Mouse (Mus musculus) heart, embryonic 14.5 days (tissue): ENCODE measurements around the gene Cpne5. TPM values are rescaled to one million over a fixed set of nuclear protein-coding genes. Genes with fewer than 3 reads are reported as not detected.

ENCODE experiments used
- ATAC-seq: fragments of 200-750 bp; cut with Nextera tagmentation; 2 replicates; pipeline ENCODE4 v1.8.0; 2017; ENCODE audit warnings: low read depth, moderate TSS enrichment; ENCODE audit not compliant: insufficient number of reproducible peaks, insufficient read depth, low FRiP score
- H3K27ac ChIP-seq, 2 experiments: fragments of 200-500 bp in 1 of 2; fragments of 300-500 bp in 1 of 2; sonication (generic) in 1 of 2; replicated peaks in 1 of 2; 2 replicates each; pipeline ENCODE4 v1.5.1; 2012 to 2014; ENCODE audit warnings: low read depth in 2 of 2, low read length in 2 of 2, control low read depth in 1 of 2, mild to moderate bottlenecking in 1 of 2, mixed read lengths in 1 of 2; ENCODE audit not compliant: control insufficient read depth in 1 of 2, insufficient read depth in 1 of 2
- H3K27me3 ChIP-seq: fragments of 300-500 bp; sonication (generic); 2 replicates; pipeline ENCODE4 v1.6.1; 2014; ENCODE audit warnings: mild to moderate bottlenecking, low read length, control low read depth; ENCODE audit not compliant: control insufficient read depth, insufficient read depth
- H3K36me3 ChIP-seq: fragments of 300-500 bp; sonication (generic); 2 replicates; pipeline ENCODE4 v1.6.1; 2014; ENCODE audit warnings: mild to moderate bottlenecking, control low read depth, low read length, mixed read lengths; ENCODE audit not compliant: control insufficient read depth, insufficient read depth
- H3K4me1 ChIP-seq, 2 experiments: fragments of 200-500 bp in 1 of 2; fragments of 300-500 bp in 1 of 2; sonication (generic) in 1 of 2; 2 replicates each; pipeline ENCODE4 v1.6.1; 2012 to 2014; ENCODE audit warnings: low read length in 2 of 2, control low read depth in 1 of 2, mixed read lengths in 1 of 2; ENCODE audit not compliant: control insufficient read depth in 2 of 2, insufficient read depth in 2 of 2
- H3K4me2 ChIP-seq: fragments of 300-500 bp; sonication (generic); 2 replicates; pipeline ENCODE4 v1.6.1; 2014; ENCODE audit warnings: mild to moderate bottlenecking, low read length
- H3K4me3 ChIP-seq, 2 experiments: fragments of 200-500 bp in 1 of 2; fragments of 300-500 bp in 1 of 2; sonication (generic) in 1 of 2; 2 replicates each; pipeline ENCODE4 v1.5.1; 2012 to 2014; ENCODE audit warnings: low read length in 2 of 2, mild to moderate bottlenecking in 2 of 2, control low read depth in 1 of 2, low read depth in 1 of 2, moderate library complexity in 1 of 2; ENCODE audit not compliant: control insufficient read depth in 1 of 2, insufficient read depth in 1 of 2
- H3K9ac ChIP-seq: fragments of 300-500 bp; sonication (generic); 2 replicates; pipeline ENCODE4 v1.6.1; 2014; ENCODE audit warnings: mild to moderate bottlenecking, low read length
- H3K9me3 ChIP-seq: fragments of 300-500 bp; sonication (generic); 2 replicates; pipeline ENCODE4 v1.6.1; 2016; ENCODE audit warnings: low read length, control low read depth; ENCODE audit not compliant: control insufficient read depth
- WGBS: fragments of 180-500 bp; shearing (Covaris S2); extraction: QIAGEN DNeasy Blood & Tissue Kit; methylation state at CpG from one replicate; pipeline ENCODE4 v1.1.7; 2014; 5-methylcytosine and 5-hydroxymethylcytosine counted together
- polyA plus RNA-seq: library from polyadenylated mRNA; unstranded; fragments of >200 nt; fragmentation: Nextera tagmentation; extraction: Ambion mirVana; gene quantifications from 2 replicates; pipeline ENCODE4 v1.2.1, GENCODE M21; 2014

The Cpne5 gene
- polyA plus RNA-seq, 1 experiment from 2014 or later, result 28.8 TPM

DNA sequence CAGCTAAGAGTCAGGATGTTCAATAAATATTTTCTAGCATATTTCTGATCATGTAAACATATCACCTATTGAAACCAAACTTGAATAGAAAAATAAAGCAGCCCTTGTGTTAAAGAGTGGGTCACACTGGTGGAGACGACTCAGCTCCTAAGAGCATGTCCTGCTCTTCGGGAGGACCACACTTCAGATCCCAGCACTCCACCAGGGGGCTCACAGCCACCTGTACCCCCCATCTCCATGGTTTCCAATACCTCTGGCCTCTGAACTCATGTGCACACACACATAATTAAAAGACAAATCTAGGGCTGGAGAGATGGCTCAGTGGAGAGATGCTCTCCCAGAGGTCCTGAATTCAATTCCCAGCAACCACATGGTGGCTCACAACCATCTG is 24.3 kb upstream of the Cpne5 start:
- H3K27ac ChIP-seq, result no peak overlapping the region
- H3K9ac ChIP-seq, result peak overlapping the region; percentile 85
- H3K4me2 ChIP-seq, result peak overlapping the region; percentile 71
- peak overlapping the region in 1 of 2 experiments; percentile 72; a peak in 1 of 4 replicates for H3K4me3 ChIP-seq
- peaks cover 21 to 40% of the 10 kb centered on the region in 2 experiments for H3K4me1 ChIP-seq
- peaks cover 34% of the 10 kb centered on the region for H3K36me3 ChIP-seq
- no peaks in the 10 kb centered on the region for H3K9me3 ChIP-seq
- ATAC-seq, result no peak
- H3K27me3 ChIP-seq, result no peaks in the 10 kb centered on the region
- 52% methylated on average over 2 of the region's 2 CpGs for WGBS

DNA sequence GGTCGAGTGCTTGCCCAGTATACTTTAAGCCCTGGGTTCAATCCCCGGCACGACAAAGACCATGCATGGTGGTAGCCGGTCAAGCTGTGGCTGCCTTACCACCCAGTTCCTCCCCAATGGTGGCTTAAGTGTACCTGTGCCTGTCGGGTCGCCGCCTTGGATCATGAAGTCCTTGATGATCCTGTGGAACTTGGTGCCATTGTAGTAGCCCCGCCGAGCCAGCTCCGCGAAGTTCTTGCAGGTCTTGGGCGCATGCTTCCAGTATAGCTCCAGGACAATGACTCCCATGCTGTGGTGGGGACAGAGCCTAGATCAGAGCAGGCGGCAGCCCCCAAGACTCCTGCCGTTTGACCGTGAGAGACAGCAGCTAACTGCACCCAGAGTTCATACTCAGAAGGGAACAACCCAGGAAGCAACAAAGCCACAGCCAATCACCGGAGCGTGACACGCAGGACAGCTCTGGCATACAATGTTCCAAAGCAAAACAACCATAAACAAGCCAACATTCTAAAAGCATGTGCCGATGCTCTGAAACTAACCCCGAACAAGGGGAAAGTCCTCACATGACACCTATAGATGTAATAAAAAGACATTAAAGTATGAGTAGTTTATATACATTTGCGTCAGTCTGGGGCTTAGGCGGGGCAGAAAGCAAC is 23.8 kb upstream of the Cpne5 start:
- WGBS, result 90% methylated on average over 22 of the region's 22 CpGs
- Histone ChIP-seq H3K4me2 (peak overlapping the region; percentile 71), H3K36me3 (peaks cover 36% of the 10 kb centered on the region), H3K27ac (no peak overlapping the region), H3K4me1 (peaks cover 22 to 43% of the 10 kb centered on the region in 2 experiments), H3K27me3 (no peaks in the 10 kb centered on the region), H3K9me3 (no peaks in the 10 kb centered on the region), H3K9ac (no peak overlapping the region), H3K4me3 (no peak overlapping the region)
- ATAC-seq, result no peak

- Histone ChIP-seq H3K4me2 (no peak overlapping the region), H3K9ac (no peak overlapping the region), H3K4me3 (no peak overlapping the region), H3K4me1 (peaks cover 34 to 55% of the 10 kb centered on the region in 2 experiments), H3K27me3 (no peaks in the 10 kb centered on the region), H3K27ac (no peak overlapping the region), H3K9me3 (no peaks in the 10 kb centered on the region), H3K36me3 (peaks cover 39% of the 10 kb centered on the region)
- 89% methylated on average over 15 of the region's 15 CpGs for WGBS
- ATAC-seq, result no peak
Observed at GRCm38 (mm10) chr17:29260501-29260900, 22.5 kb upstream of the Cpne5 start.

GRCm38 (mm10) chr17:29259489-29259888 is 21.5 kb upstream of the Cpne5 start:
- peaks cover 48% of the 10 kb centered on the region for H3K36me3 ChIP-seq
- no peaks in the 10 kb centered on the region for H3K27me3 ChIP-seq
- peaks cover 37 to 60% of the 10 kb centered on the region in 2 experiments for H3K4me1 ChIP-seq
- 0 out of 2 replicates have a peak overlapping the region, but pooled peaks have one; percentile 8 for H3K9ac ChIP-seq
- ATAC-seq, result no peak
- H3K9me3 ChIP-seq, result no peaks in the 10 kb centered on the region
- H3K4me3 ChIP-seq, result no peak overlapping the region
- no peak overlapping the region for H3K4me2 ChIP-seq
- WGBS, result 9% methylated on average over 3 of the region's 3 CpGs
- peak overlapping the region in 1 of 2 experiments; percentile 7; a peak in 1 of 4 replicates for H3K27ac ChIP-seq

DNA sequence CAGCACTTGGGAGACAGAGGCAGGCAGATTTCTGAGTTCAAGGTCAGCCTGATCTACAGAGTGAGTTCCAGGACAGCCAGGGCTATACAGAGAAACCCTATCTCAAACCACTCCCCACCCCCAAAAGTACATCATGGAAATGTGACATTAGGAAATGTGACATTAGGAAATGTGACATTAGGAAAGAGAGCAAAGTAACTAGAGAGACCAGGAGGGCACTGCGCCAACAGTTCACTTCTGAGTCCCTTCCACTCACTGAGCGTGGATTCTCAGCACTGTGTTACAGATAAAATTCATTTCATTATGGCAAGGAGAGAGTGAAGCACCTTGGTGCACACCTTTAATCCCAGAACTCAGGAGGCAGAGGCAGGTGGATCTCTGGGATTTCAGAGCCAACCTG is 21.0 kb upstream of the Cpne5 start:
- no peak for ATAC-seq
- Histone ChIP-seq H3K4me2 (no peak overlapping the region), H3K36me3 (peaks cover 54% of the 10 kb centered on the region), H3K9me3 (no peaks in the 10 kb centered on the region), H3K9ac (0 out of 2 replicates have a peak overlapping the region, but pooled peaks have one; percentile 8), H3K27ac (peak overlapping the region in 1 of 2 experiments; percentile 88; a peak in 2 of 4 replicates), H3K4me1 (peaks cover 39 to 64% of the 10 kb centered on the region in 2 experiments), H3K27me3 (no peaks in the 10 kb centered on the region), H3K4me3 (no peak overlapping the region)
- 90% methylated on average over 2 of the region's 2 CpGs for WGBS

GRCm38 (mm10) chr17:29258025-29258558 is 20.1 kb upstream of the Cpne5 start:
- Histone ChIP-seq H3K9me3 (no peaks in the 10 kb centered on the region), H3K4me2 (no peak overlapping the region), H3K27me3 (no peaks in the 10 kb centered on the region), H3K36me3 (peaks cover 54% of the 10 kb centered on the region), H3K4me3 (no peak overlapping the region), H3K27ac (peak overlapping the region; percentile 75 to 88; a peak in 3 of 4 replicates), H3K4me1 (peaks cover 43 to 70% of the 10 kb centered on the region in 2 experiments), H3K9ac (peak overlapping the region; percentile 50; the same call in 1 of the 2 replicates)
- 79% methylated on average over 10 of the region's 10 CpGs for WGBS
- no peak for ATAC-seq

GRCm38 (mm10) chr17:29257001-29257511 is 19.1 kb upstream of the Cpne5 start:
- peaks cover 54% of the 10 kb centered on the region for H3K36me3 ChIP-seq

More at GRCm38 (mm10) chr17:29257001-29257511, 19.1 kb upstream of the Cpne5 start:
- peak overlapping the region; percentile 75 to 88 for H3K27ac ChIP-seq
- H3K27me3 ChIP-seq, result no peaks in the 10 kb centered on the region
- peak overlapping the region; percentile 64; the same call in 1 of the 2 replicates for H3K9ac ChIP-seq
- ATAC-seq, result peak; percentile 81
- H3K4me2 ChIP-seq, result no peak overlapping the region; the same call in 1 of the 2 replicates
- no peaks in the 10 kb centered on the region for H3K9me3 ChIP-seq
- H3K4me1 ChIP-seq, result peaks cover 50 to 71% of the 10 kb centered on the region in 2 experiments
- WGBS, result 36% methylated on average over 10 of the region's 10 CpGs
- H3K4me3 ChIP-seq, result no peak overlapping the region
